Mouse (Mus musculus) B cell, adult 2 months (primary cell): ENCODE results near the gene Mndal.
"Not testable (repeated sequence)": the region's sequence is repeated elsewhere in the genome, so short reads cannot be mapped to it uniquely, and the experiment has no call there.

Experiments
- DNase-seq, 2 experiments: peaks; one replicate each; pipeline ENCODE4 v3.0.0; 2022

The Mndal gene

DNA sequence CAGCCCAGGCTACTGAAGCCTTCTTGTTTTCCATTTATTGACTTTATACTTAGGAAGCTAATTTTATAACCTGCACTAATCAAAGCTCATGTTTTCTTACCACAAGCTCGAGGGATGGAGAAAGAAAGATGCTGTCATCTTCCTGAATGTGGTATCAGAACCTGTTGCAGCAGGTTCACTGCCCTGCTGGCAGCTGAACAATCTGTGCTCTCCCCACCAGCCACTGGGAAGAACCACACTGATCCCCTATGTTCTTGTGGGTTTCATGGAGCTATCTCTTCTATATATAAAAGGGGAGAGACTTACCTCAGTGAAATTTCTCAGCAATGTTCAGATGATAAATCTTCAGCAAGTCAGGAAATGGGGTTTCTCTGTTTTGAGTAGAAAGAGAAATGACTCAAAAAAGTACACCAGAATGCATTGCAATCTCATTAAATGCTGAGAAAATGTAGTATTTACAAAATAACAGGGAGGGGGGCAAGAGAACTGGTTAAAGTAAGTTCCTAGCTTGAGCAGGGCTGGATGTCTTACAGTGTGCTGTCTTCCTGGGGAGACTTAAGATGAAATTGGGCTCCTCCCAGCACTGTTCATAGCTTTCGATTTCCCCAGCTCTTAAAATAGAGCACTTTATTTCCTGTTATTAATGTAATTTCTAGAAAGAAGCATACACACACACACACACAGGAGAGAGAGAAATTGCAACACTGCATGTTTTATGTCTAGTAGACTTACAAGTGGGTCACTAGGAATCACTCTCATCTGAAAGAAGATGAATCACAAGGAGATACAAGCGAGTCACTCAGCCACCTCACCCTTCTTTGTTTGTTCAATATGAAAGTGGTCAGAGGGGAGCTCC is at the start of gene Mndal, which contains the start of gene Ifi203:
Gene Mndal (minus strand): TSS at position 568 of the 856 bp plus-strand sequence.
Gene Ifi203 (minus strand): TSS at position 749 of the 856 bp plus-strand sequence.
- peak; percentile 25 to 40 for DNase-seq

DNA sequence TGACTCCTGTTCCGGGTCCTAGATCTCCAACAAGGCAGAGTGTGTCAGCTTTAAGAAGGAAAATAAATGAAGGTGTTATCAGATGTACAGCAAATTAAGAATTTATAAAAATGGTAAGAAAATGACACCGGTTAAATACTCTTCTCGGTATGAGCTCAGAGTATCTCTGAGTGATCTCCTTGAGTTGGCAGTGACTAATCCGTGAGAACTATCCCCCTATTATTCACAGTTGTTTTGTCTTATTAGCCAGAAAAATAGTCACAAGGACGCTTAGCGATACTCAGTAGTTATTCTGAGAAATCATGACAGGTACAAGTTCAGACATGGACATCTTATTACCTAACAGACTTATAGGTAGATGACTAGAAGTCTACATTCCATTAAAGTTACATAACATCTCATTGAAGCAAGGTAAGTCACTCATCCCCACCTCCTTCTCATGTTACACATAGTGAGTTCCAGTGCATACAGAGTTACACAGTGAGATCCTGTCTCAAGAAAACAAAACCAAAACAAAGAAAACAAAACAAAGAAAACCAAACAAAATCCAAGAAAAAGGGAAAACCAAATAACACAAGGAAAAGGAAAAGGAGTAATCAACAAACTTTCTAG is 40.5 kb upstream of the Mndal start, which contains the start of gene Ifi202b:
Gene Ifi202b (minus strand): TSS at position 51 of the 612 bp plus-strand sequence.
- not testable (repeated sequence) for DNase-seq

GRCm38 (mm10) chr1:173981038-173981437 is 38.7 kb upstream of the Mndal start:
- DNase-seq = not testable (repeated sequence)

DNA sequence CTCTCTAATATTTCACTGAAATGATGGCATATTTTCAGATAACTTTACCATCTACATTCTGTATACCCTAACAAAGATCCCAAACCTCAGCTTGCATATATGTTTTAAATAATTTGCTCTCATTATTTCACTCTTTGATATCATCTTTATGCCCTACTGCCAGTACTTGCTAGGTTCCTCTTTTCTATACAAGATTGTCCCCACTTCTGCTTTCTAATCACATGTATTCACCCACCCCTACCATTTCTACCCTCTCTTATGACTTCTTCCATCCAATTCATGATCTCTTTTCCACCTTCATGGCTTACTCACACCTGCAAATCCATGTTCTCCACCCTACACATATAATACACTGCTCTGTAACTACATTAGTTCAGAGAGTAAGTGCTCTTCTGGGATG is 35.3 kb upstream of the Mndal start:
- DNase-seq = peak; percentile 28 to 46

GRCm38 (mm10) chr1:173973111-173973510 is 30.8 kb upstream of the Mndal start:
- DNase-seq = no peak

GRCm38 (mm10) chr1:173961491-173961890 is 19.2 kb upstream of the Mndal start:
- not testable (repeated sequence) for DNase-seq

- DNase-seq = not testable (repeated sequence)
These were observed 17.7 kb upstream of the Mndal start for GRCm38 (mm10) chr1:173959998-173960397.

DNA sequence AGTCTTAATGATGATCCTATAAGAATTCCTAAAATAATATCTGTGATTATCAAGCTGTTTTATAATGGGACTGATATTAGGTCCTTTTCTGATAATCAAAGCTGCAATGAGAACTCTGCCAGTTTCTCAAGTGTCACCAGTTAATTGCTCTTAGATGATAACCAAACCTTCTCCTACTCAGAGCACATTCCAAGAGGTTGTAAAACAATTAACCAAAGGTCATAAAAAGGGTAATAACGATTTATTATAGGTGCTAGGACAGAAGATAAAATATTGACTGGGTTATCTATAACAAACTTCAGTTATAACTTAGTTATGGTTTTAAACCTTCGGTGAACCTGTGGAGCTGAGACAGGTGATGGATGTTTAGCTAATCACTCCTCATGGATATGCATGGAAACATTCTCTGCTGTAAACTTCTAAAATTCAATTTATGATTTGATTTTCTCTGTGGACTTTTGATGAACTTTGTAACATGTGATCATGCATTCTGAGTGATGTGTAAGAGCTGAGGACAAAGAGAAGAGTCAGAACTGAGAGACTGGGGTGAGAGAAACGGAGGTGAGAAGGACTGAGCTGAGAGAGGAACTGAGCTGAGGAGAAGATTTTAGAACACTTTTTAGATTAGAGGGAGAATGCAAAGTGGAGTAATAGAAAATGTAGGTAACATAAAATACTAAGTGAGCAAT is 13.7 kb upstream of the Mndal start:
- DNase-seq = not testable (repeated sequence)

DNA sequence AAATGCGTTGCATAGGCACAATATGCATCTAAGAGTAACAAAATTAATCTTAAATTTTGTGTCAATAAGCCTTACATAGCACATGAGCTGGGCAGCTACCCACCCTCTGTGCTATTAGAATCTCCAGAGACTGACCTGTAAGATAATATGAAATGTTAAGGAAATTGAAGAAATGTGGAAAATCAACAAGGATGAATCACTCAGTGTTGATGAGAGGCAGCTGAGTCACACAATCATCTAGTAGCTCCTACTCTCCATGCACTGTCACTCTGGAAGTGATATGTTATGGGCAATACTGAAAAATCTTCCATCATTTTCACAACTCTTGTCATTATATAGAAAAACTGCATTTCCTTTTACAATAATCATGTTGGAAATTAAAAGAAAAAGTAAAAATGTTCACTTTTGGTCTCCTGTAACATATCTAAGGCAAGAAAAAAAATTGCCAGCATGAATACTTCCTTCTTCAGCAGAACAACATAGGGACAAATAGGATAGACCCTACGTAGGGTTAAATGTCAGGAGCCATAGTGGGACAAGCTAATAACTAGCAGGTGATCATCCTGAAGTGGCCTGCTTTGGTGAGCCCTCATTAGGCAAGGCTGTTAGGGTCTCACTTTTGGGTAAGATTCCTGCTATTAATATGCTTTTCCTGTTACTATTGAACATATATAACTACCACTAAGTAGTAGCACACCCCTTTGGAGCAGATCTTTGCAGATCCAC is 12.9 kb upstream of the Mndal start:
- no peak for DNase-seq

GRCm38 (mm10) chr1:173953563-173953962 is 11.3 kb upstream of the Mndal start:
- DNase-seq = no peak

DNA sequence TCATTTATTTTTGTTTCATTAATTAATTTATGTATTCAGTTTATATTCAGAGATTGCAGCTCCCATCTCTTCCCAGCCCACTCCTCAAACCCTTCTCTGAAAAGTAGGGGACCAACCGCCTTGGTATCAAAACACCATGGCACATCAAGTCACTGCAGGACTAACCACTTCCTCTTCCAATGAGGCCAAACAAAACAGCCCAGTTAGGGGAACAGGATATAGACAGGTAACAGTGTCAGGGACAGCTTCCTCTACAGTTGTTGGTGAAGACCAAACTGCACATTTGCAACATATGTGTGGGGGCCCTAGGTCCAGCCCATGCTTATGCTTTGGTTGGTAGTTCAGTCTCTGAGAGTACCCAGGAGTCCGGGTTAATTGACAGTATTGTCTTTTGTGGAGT is 6.8 kb upstream of the Mndal start:
- peak; percentile 37 to 40 for DNase-seq

GRCm38 (mm10) chr1:173942780-173943066 is 432 bp upstream of the Mndal start:
- DNase-seq = peak in 1 of 2 experiments; percentile 37

DNA sequence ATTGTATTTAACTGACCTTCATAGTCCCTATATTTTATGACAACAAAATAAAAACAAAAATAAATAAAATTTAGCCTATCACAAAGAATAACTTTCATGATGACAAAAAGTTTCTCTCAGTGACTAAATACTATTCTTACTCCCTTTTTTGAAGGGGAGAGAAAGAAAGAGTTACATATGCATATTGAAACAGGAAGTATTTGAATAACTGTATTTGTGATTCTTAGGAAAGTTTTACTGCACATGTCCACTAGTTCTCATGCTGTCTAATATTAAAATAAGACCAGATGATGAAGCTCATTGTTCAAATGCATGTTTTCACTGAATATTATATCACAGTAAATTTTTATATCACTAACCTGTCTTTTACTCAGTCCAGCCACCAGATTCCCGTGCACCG is 769 bp downstream of the Mndal start:
- not testable (repeated sequence) for DNase-seq

GRCm38 (mm10) chr1:173919279-173919678 is 23.0 kb downstream of the Mndal start:
- DNase-seq = not testable (repeated sequence)

GRCm38 (mm10) chr1:173914559-173914958 is 27.7 kb downstream of the Mndal start:
- no peak for DNase-seq

- DNase-seq = not testable (repeated sequence)
These were observed 29.0 kb downstream of the Mndal start for GRCm38 (mm10) chr1:173913256-173913791.

- not testable (repeated sequence) for DNase-seq
These were observed 29.6 kb downstream of the Mndal start, which contains the start of gene Ifi211 for GRCm38 (mm10) chr1:173912548-173913255. TSS of gene Ifi211 (minus strand) at chr1:173913046.

GRCm38 (mm10) chr1:173911808-173912464 is 30.4 kb downstream of the Mndal start:
- no peak for DNase-seq

DNA sequence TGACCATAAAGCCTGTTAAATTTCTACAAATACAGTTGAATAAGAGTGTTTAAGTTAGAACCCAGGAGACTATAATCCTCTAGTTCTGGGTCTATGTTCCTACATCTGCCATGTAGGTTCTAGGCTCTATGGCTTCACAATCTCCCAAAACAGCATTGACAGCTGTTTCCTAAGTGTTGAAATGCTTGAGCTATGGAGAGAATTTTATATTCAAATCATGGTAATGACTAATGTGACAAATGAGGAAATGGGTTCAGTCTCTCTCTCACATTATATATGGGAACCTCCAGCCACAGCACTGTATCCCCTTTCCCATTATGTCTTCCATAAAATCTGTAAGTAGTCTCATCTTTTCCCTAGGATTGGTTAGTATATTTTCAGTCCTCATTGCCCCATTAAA is 33.9 kb downstream of the Mndal start:
- DNase-seq = not testable (repeated sequence)

GRCm38 (mm10) chr1:173905885-173906284 is 36.4 kb downstream of the Mndal start:
- peak; percentile 33 to 50 for DNase-seq

GRCm38 (mm10) chr1:173889741-173890140 is 52.5 kb downstream of the Mndal start:
- DNase-seq = not testable (repeated sequence)
